Mouse (Mus musculus): ENCODE measurements around the gene Ptma.

DNA sequence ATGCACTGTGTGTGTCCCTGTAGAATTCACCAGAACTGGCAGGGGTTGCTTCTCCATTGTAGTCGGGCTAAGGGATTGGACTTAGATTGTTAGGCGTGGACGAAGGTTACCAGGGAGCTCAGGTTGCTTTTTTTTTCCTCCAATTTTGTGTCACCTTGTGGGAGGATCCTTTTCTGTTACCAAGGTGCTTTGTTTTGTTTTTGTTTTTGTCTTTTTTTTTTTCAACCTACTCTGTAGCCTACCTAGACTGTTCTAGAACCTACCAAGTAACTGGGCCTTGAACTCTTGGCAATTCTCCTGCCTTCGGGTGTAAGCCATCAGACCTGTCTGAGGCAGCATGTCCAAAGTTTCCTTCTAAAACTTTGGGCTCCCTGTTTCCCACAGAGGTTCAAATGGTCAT lies 36.6 kb upstream of the Ptma start:
- TF ChIP-seq CTCF (IDR thresholded peaks at IDR 0.05; ENCODE audit: low read depth) = no peak
- no peak for TF ChIP-seq EP300 (IDR thresholded peaks at IDR 0.05; ENCODE audit: low read depth)
